Mouse (Mus musculus) liver, embryonic 16.5 days (tissue): ENCODE results near the gene Mylip. TPM values are rescaled to one million over a fixed set of nuclear protein-coding genes. Genes with fewer than 3 reads are reported as not detected.

ENCODE experiments used
- ATAC-seq: fragments of 200-750 bp; cut with Nextera tagmentation; 2 replicates; pipeline ENCODE4 v1.8.0; 2017; ENCODE audit warnings: low read depth, mild to moderate bottlenecking, moderate number of reproducible peaks, moderate library complexity
- H3K27ac ChIP-seq: fragments of 300-500 bp; sonication (generic); 2 replicates; pipeline ENCODE4 v1.5.1; 2014; ENCODE audit warnings: mild to moderate bottlenecking, low read length
- H3K27me3 ChIP-seq: fragments of 300-500 bp; sonication (generic); 2 replicates; pipeline ENCODE4 v1.6.1; 2014; ENCODE audit warnings: low read depth, low read length, mixed read lengths; ENCODE audit not compliant: control insufficient read depth, insufficient read depth
- H3K36me3 ChIP-seq: fragments of 300-500 bp; sonication (generic); 2 replicates; pipeline ENCODE4 v1.6.1; 2014; ENCODE audit warnings: mild to moderate bottlenecking; ENCODE audit not compliant: control insufficient read depth, insufficient read depth
- H3K4me1 ChIP-seq: fragments of 300-500 bp; sonication (generic); 2 replicates; pipeline ENCODE4 v1.6.1; 2014; ENCODE audit warnings: low read depth, low read length, mixed read lengths; ENCODE audit not compliant: control insufficient read depth
- H3K4me2 ChIP-seq: fragments of 300-500 bp; sonication (generic); 2 replicates; pipeline ENCODE4 v1.6.1; 2014; ENCODE audit warnings: low read depth, low read length, mixed read lengths
- H3K4me3 ChIP-seq: fragments of 300-500 bp; sonication (generic); 2 replicates; pipeline ENCODE4 v1.5.1; 2014; ENCODE audit warnings: low read depth, mild to moderate bottlenecking, low read length
- H3K9ac ChIP-seq: fragments of 300-500 bp; sonication (generic); 2 replicates; pipeline ENCODE4 v1.6.1; 2014; ENCODE audit warnings: low read depth, low read length
- H3K9me3 ChIP-seq: fragments of 300-500 bp; sonication (generic); replicated peaks from 2 replicates; pipeline ENCODE4 v1.6.1; 2016; ENCODE audit warnings: low read length; ENCODE audit not compliant: control insufficient read depth
- WGBS: fragments of 180-500 bp; shearing (Covaris S2); extraction: QIAGEN DNeasy Blood & Tissue Kit; methylation state at CpG from one replicate; pipeline ENCODE4 v1.1.7; 2014; ENCODE audit not compliant: insufficient replicate concordance; 5-methylcytosine and 5-hydroxymethylcytosine counted together
- polyA plus RNA-seq: library from polyadenylated mRNA; unstranded; fragments of >200 nt; fragmentation: Nextera tagmentation; extraction: Ambion mirVana; gene quantifications from 2 replicates; pipeline ENCODE4 v1.2.1, GENCODE M21; 2015

Gene Mylip
- polyA plus RNA-seq, 1 experiment from 2014 or later = 7.7 TPM

GRCm38 (mm10) chr13:45358676-45359323, 30.7 kb upstream of the Mylip start:
- Histone ChIP-seq H3K36me3 (no peaks in the 10 kb centered on the region), H3K4me1 (no peaks in the 10 kb centered on the region), H3K9ac (no peak overlapping the region), H3K4me2 (no peak overlapping the region), H3K9me3 (no peaks in the 10 kb centered on the region), H3K27ac (no peak overlapping the region), H3K4me3 (no peak overlapping the region), H3K27me3 (peaks cover 4% of the 10 kb centered on the region; the same call in 1 of the 2 replicates)
- no peak for ATAC-seq
- 47% methylated on average over 13 of the region's 13 CpGs for WGBS

GRCm38 (mm10) chr13:45365788-45366187, 23.8 kb upstream of the Mylip start:
- Histone ChIP-seq H3K4me2 (no peak overlapping the region), H3K27ac (no peak overlapping the region), H3K9ac (no peak overlapping the region), H3K4me1 (no peaks in the 10 kb centered on the region), H3K4me3 (no peak overlapping the region), H3K36me3 (no peaks in the 10 kb centered on the region), H3K27me3 (peaks cover 9% of the 10 kb centered on the region), H3K9me3 (no peaks in the 10 kb centered on the region)
- no peak for ATAC-seq
- 69% methylated on average over 10 of the region's 10 CpGs for whole genome bisulfite sequencing

DNA sequence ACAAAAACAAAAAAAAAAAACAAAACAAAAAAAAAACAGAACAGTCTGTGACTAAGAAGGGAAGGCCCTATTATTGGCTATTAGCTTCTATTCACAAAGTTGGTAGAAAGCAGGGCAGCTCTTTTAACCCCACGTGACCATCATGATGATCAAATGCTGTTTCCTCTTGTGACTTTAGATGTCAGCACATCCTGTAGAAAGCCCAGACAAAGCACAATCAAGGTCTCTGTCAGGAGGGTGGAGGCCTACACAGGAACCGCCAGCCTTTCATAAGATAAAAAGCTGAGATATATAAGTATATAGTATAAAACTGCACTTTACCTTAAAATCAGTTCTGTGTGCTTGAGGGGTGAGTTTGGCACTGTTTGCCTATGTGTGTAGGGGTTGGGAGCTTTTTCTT, 17.9 kb upstream of the Mylip start:
- ATAC-seq = no peak
- Histone ChIP-seq H3K4me2 (no peak overlapping the region), H3K36me3 (no peaks in the 10 kb centered on the region), H3K4me1 (no peaks in the 10 kb centered on the region), H3K9ac (no peak overlapping the region), H3K9me3 (no peaks in the 10 kb centered on the region), H3K27ac (no peak overlapping the region), H3K27me3 (peaks cover 6% of the 10 kb centered on the region), H3K4me3 (no peak overlapping the region)
- 22% methylated on average over 2 of the region's 2 CpGs for WGBS

GRCm38 (mm10) chr13:45372456-45372855, 17.1 kb upstream of the Mylip start:
- Histone ChIP-seq H3K9me3 (no peaks in the 10 kb centered on the region), H3K9ac (no peak overlapping the region), H3K27me3 (peaks cover 8% of the 10 kb centered on the region), H3K27ac (no peak overlapping the region), H3K4me1 (no peaks in the 10 kb centered on the region), H3K4me2 (no peak overlapping the region), H3K36me3 (no peaks in the 10 kb centered on the region), H3K4me3 (no peak overlapping the region)
- no peak for ATAC-seq
- WGBS = 45% methylated on average over 2 of the region's 2 CpGs

GRCm38 (mm10) chr13:45374846-45375245, 14.7 kb upstream of the Mylip start:
- Histone ChIP-seq H3K4me2 (no peak overlapping the region), H3K27ac (no peak overlapping the region), H3K9ac (no peak overlapping the region), H3K4me3 (no peak overlapping the region), H3K27me3 (peaks cover 8% of the 10 kb centered on the region), H3K36me3 (no peaks in the 10 kb centered on the region), H3K4me1 (no peaks in the 10 kb centered on the region), H3K9me3 (no peaks in the 10 kb centered on the region)
- 41% methylated on average over 6 of the region's 6 CpGs for WGBS
- no peak for ATAC-seq

DNA sequence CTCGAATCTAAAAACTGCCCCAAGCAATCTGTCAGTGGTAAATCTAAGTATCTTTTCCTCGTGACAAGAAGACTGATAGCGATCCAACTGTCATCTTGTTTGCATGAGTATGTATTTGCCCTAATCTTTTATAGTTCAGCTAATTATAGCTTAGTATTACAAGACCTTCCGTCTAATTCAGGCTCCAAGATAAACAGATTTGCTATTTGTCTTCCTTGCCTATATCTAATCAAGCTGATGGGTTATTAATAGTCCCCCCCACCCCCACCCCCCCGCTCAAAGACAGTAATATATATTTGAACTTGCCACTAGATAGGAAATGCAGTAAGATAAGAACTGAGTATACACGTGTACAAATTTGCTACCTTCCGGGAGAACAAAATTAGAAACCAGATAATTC, 7.3 kb upstream of the Mylip start:
- Histone ChIP-seq H3K9ac (no peak overlapping the region), H3K9me3 (no peaks in the 10 kb centered on the region), H3K4me3 (no peak overlapping the region), H3K27ac (no peak overlapping the region), H3K27me3 (peaks cover 8% of the 10 kb centered on the region), H3K36me3 (no peaks in the 10 kb centered on the region), H3K4me2 (no peak overlapping the region), H3K4me1 (peaks cover 9% of the 10 kb centered on the region)
- no peak for ATAC-seq
- 30% methylated on average over 7 of the region's 7 CpGs for WGBS

- Histone ChIP-seq H3K27ac (no peak overlapping the region), H3K4me1 (peaks cover 21% of the 10 kb centered on the region), H3K27me3 (peaks cover 13% of the 10 kb centered on the region), H3K9me3 (no peaks in the 10 kb centered on the region), H3K36me3 (no peaks in the 10 kb centered on the region), H3K4me2 (no peak overlapping the region), H3K4me3 (no peak overlapping the region), H3K9ac (no peak overlapping the region)
- no peak for ATAC-seq
- 63% methylated on average over 2 of the region's 2 CpGs for WGBS
These were observed 4.9 kb upstream of the Mylip start for GRCm38 (mm10) chr13:45384636-45385035.

DNA sequence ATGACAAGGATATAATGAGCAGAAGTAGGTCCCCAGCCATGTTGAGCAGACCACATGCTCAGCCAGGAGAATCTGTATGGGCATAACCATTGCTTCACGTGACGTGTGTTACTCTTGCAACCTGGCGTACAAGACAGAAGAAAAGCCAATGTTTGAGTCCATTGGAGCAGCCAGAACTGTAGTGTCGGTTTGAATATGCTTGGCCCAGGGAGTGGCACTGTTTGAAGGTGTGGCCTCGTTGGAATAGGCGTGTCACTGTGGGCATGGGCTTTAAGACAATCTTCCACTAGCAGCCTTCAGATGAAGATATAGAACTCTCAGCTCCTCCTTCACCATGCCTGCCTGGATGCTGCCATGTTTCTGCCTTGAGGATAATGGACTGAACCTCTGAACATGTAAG, 4.0 kb upstream of the Mylip start:
- H3K4me2 ChIP-seq = no peak overlapping the region
- H3K4me3 ChIP-seq = no peak overlapping the region
- no peaks in the 10 kb centered on the region for H3K36me3 ChIP-seq
- 56% methylated on average over 6 of the region's 6 CpGs for WGBS
- no peaks in the 10 kb centered on the region for H3K9me3 ChIP-seq
- H3K9ac ChIP-seq = no peak overlapping the region
- ATAC-seq = no peak
- peaks cover 13% of the 10 kb centered on the region for H3K27me3 ChIP-seq
- H3K27ac ChIP-seq = no peak overlapping the region
- peaks cover 21% of the 10 kb centered on the region for H3K4me1 ChIP-seq

DNA sequence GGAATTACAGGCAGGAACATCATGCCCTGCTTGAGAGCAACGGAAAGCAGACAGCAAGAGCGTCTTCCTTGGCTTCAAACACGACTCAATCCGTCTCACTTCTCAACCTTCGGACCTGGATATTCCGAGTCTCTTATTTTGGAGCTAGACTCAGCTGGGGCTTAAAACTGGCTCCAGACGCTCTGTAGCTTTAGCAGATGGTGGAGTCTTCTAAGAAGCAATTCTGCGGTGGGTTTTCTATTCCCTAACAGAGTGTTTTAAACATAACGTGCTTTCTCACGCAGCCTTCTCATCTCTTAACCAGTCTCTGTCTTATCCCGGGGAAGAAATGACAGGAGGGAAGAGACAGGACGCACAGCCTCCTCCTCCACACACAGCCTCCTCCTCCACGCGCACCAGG, 3.3 kb upstream of the Mylip start:
- H3K4me2 ChIP-seq = no peak overlapping the region
- H3K4me1 ChIP-seq = peaks cover 21% of the 10 kb centered on the region
- H3K9ac ChIP-seq = no peak overlapping the region
- no peak for ATAC-seq
- no peaks in the 10 kb centered on the region for H3K9me3 ChIP-seq
- no peak overlapping the region for H3K4me3 ChIP-seq
- H3K27me3 ChIP-seq = peaks cover 10% of the 10 kb centered on the region
- H3K27ac ChIP-seq = no peak overlapping the region
- H3K36me3 ChIP-seq = no peaks in the 10 kb centered on the region
- 86% methylated on average over 14 of the region's 14 CpGs for WGBS
